Mouse (Mus musculus) G1E (cell line): ENCODE data around the gene Trim80.

Experiments
- CTCF ChIP-seq: IDR thresholded peaks from 2 replicates; pipeline ENCODE4 v1.5.1; 2012; ENCODE audit warnings: low read depth, low read length, inconsistent platforms, mixed read lengths
- GATA1 ChIP-seq: IDR thresholded peaks from 2 replicates; pipeline ENCODE4 v1.6.1; 2012; ENCODE audit warnings: borderline replicate concordance, low read length, inconsistent platforms, mixed read lengths
- GATA2 ChIP-seq: IDR thresholded peaks from 2 replicates; pipeline ENCODE4 v1.6.1; 2012; ENCODE audit warnings: low read depth, low read length, inconsistent platforms, borderline replicate concordance
- TAL1 ChIP-seq: conservative IDR thresholded peaks from 2 replicates; pipeline ENCODE4 v1.6.1; 2012; ENCODE audit warnings: low read depth, low read length, inconsistent platforms, mixed read lengths

DNA sequence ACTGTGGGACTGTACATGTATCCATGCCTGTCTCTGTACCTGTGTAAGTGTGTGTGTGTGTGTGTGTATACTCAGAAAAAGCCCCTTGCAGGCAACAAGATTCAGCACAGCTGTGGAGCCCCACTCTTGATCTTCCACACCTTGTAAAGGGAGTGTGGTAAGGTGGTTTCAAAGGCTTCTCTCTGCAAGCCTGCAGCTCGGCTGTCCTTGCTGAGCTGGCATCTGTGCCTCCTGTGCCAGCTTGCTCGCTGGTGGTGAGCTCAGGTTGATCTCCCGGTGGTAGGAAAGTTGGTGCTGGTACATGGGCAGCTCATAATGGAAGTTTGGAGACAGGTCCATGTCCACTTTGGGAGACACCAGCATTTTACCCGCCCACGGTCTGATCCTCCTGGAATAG is 21.5 kb downstream of the Trim80 start:
- TF ChIP-seq CTCF: no peak
- TF ChIP-seq GATA1: no peak
- TF ChIP-seq TAL1: no peak
- TF ChIP-seq GATA2: no peak
